Mouse (Mus musculus) megakaryocyte, embryonic 14.5 days (primary cell): ENCODE data around the gene Thrap3. TPM values are rescaled to one million over a fixed set of nuclear protein-coding genes. Genes with fewer than 3 reads are reported as not detected.
A peak's percentile ranks its signal among the peaks of the same experiment; 100 is the strongest.

Experiments
- H3K27me3 ChIP-seq: replicated peaks from 2 replicates; pipeline ENCODE3; 2012; ENCODE audit warnings: inconsistent platforms
- H3K36me3 ChIP-seq: replicated peaks from 2 replicates; pipeline ENCODE3; 2012; ENCODE audit warnings: low read length, inconsistent platforms, mixed read lengths
- H3K4me1 ChIP-seq: 2 replicates; pipeline ENCODE4 v1.6.1; 2012; ENCODE audit warnings: inconsistent platforms
- H3K4me3 ChIP-seq: replicated peaks from 2 replicates; pipeline ENCODE3; 2012; ENCODE audit warnings: moderate library complexity, mild to moderate bottlenecking, inconsistent platforms
- H3K9me3 ChIP-seq: 2 replicates; pipeline ENCODE4 v1.6.1; 2012; ENCODE audit warnings: inconsistent platforms
- FLI1 ChIP-seq: IDR thresholded peaks from 2 replicates; pipeline ENCODE4 v1.6.1; 2012; ENCODE audit warnings: low read length, inconsistent platforms, mixed read lengths
- GATA1 ChIP-seq: IDR thresholded peaks from 3 replicates; pipeline ENCODE4 v1.6.1; 2012; ENCODE audit warnings: mixed read lengths, low read length, inconsistent platforms, borderline replicate concordance
- polyA plus RNA-seq: library from polyadenylated mRNA; stranded (reverse); fragments of >175 nt; gene quantifications from 2 replicates; pipeline ENCODE4 v1.2.3, GENCODE M21; 2012; ENCODE audit warnings: low replicate concordance; ENCODE audit not compliant: insufficient read depth

Thrap3 gene
- polyA plus RNA-seq, 1 experiment: 101 TPM

DNA sequence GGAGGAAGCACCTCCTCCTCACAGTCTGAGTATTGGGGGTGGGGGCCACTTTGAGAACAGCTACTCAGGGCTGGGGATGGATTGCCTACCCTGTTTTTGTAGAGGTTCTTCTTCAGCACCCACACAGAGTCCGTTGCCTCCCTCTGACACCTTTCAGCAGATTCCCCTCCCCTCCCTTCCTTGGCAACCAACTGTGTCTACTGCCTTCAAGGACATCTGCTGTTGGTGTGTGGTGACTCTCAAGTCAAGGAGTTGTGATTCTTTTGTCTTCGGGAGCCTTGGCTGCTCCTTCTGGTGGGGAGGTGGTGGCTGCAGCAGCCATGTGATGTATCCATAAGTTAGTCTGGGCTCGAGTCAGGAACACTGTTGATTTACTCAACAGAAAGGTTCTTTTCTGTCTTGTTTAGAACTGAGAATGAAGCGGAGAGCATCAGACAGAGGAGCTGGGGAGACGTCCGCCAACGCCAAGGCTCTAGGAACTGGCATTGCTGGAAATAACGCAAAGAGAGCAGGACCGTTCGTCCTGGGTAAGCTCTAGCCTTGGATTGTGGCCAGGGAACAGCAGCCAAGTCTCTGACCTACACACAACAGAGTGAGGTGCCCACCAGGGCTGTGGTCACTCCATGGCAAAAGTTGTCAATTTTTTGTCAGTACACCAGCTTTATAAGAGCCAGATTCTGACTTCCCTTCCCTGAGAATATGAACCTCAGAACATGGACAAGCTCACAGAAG is 79.1 kb downstream of the Thrap3 start:
- H3K36me3 ChIP-seq: peaks cover 89% of the 10 kb centered on the region
- no peaks in the 10 kb centered on the region for H3K9me3 ChIP-seq
- H3K4me1 ChIP-seq: peaks cover 33% of the 10 kb centered on the region
- TF ChIP-seq GATA1 (no peak), FLI1 (no peak)
- no peak overlapping the region for H3K4me3 ChIP-seq
- no peaks in the 10 kb centered on the region for H3K27me3 ChIP-seq

GRCm38 (mm10) chr4:126120506-126120905 is 82.1 kb downstream of the Thrap3 start:
- Histone ChIP-seq H3K36me3 (peaks cover 89% of the 10 kb centered on the region), H3K9me3 (no peaks in the 10 kb centered on the region), H3K27me3 (no peaks in the 10 kb centered on the region), H3K4me1 (peaks cover 59% of the 10 kb centered on the region), H3K4me3 (no peak overlapping the region)
- TF ChIP-seq GATA1: no peak
- no peak for TF ChIP-seq FLI1

GRCm38 (mm10) chr4:126120052-126120451 is 82.5 kb downstream of the Thrap3 start:
- no peak overlapping the region for H3K4me3 ChIP-seq
- H3K36me3 ChIP-seq: peaks cover 89% of the 10 kb centered on the region
- peaks cover 64% of the 10 kb centered on the region for H3K4me1 ChIP-seq
- no peak for TF ChIP-seq FLI1
- TF ChIP-seq GATA1: no peak
- no peaks in the 10 kb centered on the region for H3K9me3 ChIP-seq
- H3K27me3 ChIP-seq: no peaks in the 10 kb centered on the region

DNA sequence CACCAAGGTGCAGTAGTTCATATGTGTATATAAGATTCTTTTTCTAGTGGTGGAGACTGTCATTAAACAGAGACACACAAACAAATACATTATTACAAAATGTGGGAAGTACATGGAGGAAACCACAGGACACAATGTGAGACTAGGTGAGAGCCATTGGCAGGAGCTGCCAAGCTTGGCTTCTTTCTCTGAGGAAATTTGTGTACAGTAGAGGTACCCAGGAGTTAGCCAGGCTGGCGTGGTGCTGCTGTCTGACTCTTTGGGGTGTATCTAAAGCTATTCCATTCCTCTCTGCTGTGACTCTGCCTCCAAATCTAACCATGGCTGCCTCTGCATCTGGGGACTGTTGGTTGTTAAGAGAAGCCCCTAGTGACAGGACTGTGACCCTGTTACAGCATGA is 83.5 kb downstream of the Thrap3 start:
- Histone ChIP-seq H3K9me3 (no peaks in the 10 kb centered on the region), H3K4me3 (no peak overlapping the region), H3K27me3 (no peaks in the 10 kb centered on the region), H3K36me3 (peaks cover 88% of the 10 kb centered on the region), H3K4me1 (peaks cover 74% of the 10 kb centered on the region)
- TF ChIP-seq GATA1: no peak
- no peak for TF ChIP-seq FLI1

GRCm38 (mm10) chr4:126118651-126119050 is 83.9 kb downstream of the Thrap3 start:
- no peak for TF ChIP-seq GATA1
- peaks cover 78% of the 10 kb centered on the region for H3K4me1 ChIP-seq
- peaks cover 86% of the 10 kb centered on the region for H3K36me3 ChIP-seq
- H3K4me3 ChIP-seq: no peak overlapping the region
- H3K9me3 ChIP-seq: no peaks in the 10 kb centered on the region
- H3K27me3 ChIP-seq: no peaks in the 10 kb centered on the region

DNA sequence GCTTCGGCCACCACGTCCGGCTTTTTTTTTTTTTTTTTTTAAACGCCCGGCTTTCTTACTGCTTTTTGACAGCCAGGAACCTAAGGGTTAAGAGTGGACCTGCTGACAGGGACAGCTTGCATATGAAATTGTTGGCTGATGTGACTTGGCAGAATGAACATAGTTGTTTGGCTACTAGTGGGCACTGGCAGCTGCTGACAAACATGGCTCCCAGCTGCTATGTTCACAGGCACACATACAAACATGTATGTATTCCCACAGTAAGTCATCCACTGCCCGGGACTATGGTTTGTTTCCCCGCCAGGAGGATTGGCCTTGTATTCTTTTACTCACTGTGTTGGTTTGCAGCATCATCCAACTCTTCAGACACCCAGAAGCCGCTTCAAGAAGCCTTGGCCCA is 85.4 kb downstream of the Thrap3 start:
- H3K4me3 ChIP-seq: no peak overlapping the region
- TF ChIP-seq GATA1: no peak
- no peak for TF ChIP-seq FLI1
- H3K9me3 ChIP-seq: no peaks in the 10 kb centered on the region
- no peaks in the 10 kb centered on the region for H3K27me3 ChIP-seq
- peaks cover 86% of the 10 kb centered on the region for H3K4me1 ChIP-seq
- H3K36me3 ChIP-seq: peaks cover 83% of the 10 kb centered on the region

GRCm38 (mm10) chr4:126115871-126116521 is 86.6 kb downstream of the Thrap3 start:
- Histone ChIP-seq H3K4me3 (peak overlapping the region; percentile 44), H3K4me1 (peaks cover 92% of the 10 kb centered on the region), H3K27me3 (no peaks in the 10 kb centered on the region), H3K36me3 (peaks cover 79% of the 10 kb centered on the region), H3K9me3 (no peaks in the 10 kb centered on the region)
- TF ChIP-seq FLI1 (no peak), GATA1 (no peak)

DNA sequence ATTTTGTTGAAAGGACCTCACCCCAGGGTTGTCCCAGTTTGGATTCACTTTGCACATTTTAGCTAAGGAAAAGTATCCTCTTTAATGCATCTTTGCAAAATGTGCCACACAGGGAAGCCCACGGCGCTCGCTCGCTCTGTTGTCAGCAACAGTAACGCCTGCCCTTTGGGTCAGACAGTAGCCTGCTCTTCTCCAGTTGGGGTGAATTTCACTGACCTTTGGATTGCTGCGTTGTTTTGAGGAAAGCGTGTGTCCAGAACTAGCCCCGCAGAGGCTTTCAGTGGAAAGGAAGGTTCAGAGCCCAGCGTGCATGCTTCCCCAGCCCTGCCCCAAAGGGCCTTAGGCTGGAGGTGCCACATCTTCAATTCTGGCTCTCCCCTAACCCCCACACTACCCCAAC is 87.1 kb downstream of the Thrap3 start:
- H3K36me3 ChIP-seq: peaks cover 73% of the 10 kb centered on the region
- no peaks in the 10 kb centered on the region for H3K27me3 ChIP-seq
- H3K4me3 ChIP-seq: peak overlapping the region; percentile 44
- H3K9me3 ChIP-seq: no peaks in the 10 kb centered on the region
- peaks cover 93% of the 10 kb centered on the region for H3K4me1 ChIP-seq
- TF ChIP-seq FLI1: no peak
- no peak for TF ChIP-seq GATA1

Other genes starting within 250 kb of the Thrap3 start
- 11.1 and 42.3 TPM in 2 replicates for gene Csf3r, start 178.2 kb downstream of the Thrap3 start, polyA plus RNA-seq
- gene Mrps15, start 155.8 kb downstream of the Thrap3 start, polyA plus RNA-seq: 107 and 153 TPM in 2 replicates
- gene Oscp1, start 144.2 kb downstream of the Thrap3 start, polyA plus RNA-seq: not detected in 2 replicates
- gene Lsm10, start 106.1 kb downstream of the Thrap3 start, polyA plus RNA-seq: 9.2 and 19.0 TPM in 2 replicates
- gene Stk40, start 98.8 kb downstream of the Thrap3 start, polyA plus RNA-seq: 99.5 and 105 TPM in 2 replicates
- 18.4 and 56.4 TPM in 2 replicates for gene Eva1b, start 55.0 kb downstream of the Thrap3 start, polyA plus RNA-seq
- gene Sh3d21, start 39.3 kb downstream of the Thrap3 start, polyA plus RNA-seq: 0.16 and 1.2 TPM in 2 replicates
- gene Map7d1, start 53.6 kb upstream of the Thrap3 start, polyA plus RNA-seq: 90.9 and 105 TPM in 2 replicates
- 4.8 and 29.6 TPM in 2 replicates for gene Trappc3, start 59.6 kb upstream of the Thrap3 start, polyA plus RNA-seq
- gene Col8a2, start 84.0 kb upstream of the Thrap3 start, polyA plus RNA-seq: not detected in 2 replicates
- gene Adprhl2, start 118.9 kb upstream of the Thrap3 start, polyA plus RNA-seq: 28.0 and 35.0 TPM in 2 replicates
- not detected in 2 replicates for gene Tekt2, start 122.9 kb upstream of the Thrap3 start, polyA plus RNA-seq
- 0.02 and 4.4 TPM in 2 replicates for gene Ago3, start 226.8 kb upstream of the Thrap3 start, polyA plus RNA-seq